Mouse (Mus musculus) CH12.LX (cell line): ENCODE measurements around the gene Pvr. TPM values are rescaled to one million over a fixed set of nuclear protein-coding genes. Genes with fewer than 3 reads are reported as not detected.

Source experiments
- DNase-seq: peaks from one replicate; pipeline ENCODE4 v3.0.0-alpha.2; 2013; ENCODE audit errors: extremely low read depth
- H3K27ac ChIP-seq: 2 replicates; pipeline ENCODE4 v1.5.1; 2012; ENCODE audit warnings: low read depth, mild to moderate bottlenecking, control low read depth, moderate library complexity; ENCODE audit not compliant: insufficient read depth
- H3K27me3 ChIP-seq: replicated peaks from 2 replicates; pipeline ENCODE3; 2012; ENCODE audit warnings: inconsistent platforms
- H3K36me3 ChIP-seq, 2 experiments: replicated peaks in 1 of 2; 2 replicates each; pipeline versions ENCODE3 to v1.6.1; 2012; ENCODE audit warnings: inconsistent platforms in 1 of 2, low read length in 1 of 2, mild to moderate bottlenecking in 1 of 2, mixed read lengths in 1 of 2, moderate library complexity in 1 of 2; ENCODE audit not compliant: control insufficient read depth in 1 of 2, insufficient read depth in 1 of 2
- H3K4me1 ChIP-seq, 2 experiments: 2 replicates each; pipeline ENCODE4 v1.6.1; 2012; ENCODE audit warnings: inconsistent platforms in 1 of 2, moderate library complexity in 1 of 2; ENCODE audit not compliant: insufficient read depth in 2 of 2, control insufficient read depth in 1 of 2
- H3K4me2 ChIP-seq: 2 replicates; pipeline ENCODE4 v1.6.1; 2012; ENCODE audit warnings: low read depth, mild to moderate bottlenecking, control low read depth; ENCODE audit not compliant: poor library complexity, insufficient read depth, severe bottlenecking
- H3K4me3 ChIP-seq, 3 experiments: fragments of 150-350 bp in 1 of 3; sonication (generic) in 1 of 3; replicated peaks in 1 of 3; 2 replicates each; pipeline versions ENCODE3 to v1.5.1; 2011 to 2012; ENCODE audit warnings: low read depth in 2 of 3, low read length in 2 of 3, mild to moderate bottlenecking in 2 of 3, moderate library complexity in 2 of 3, control low read depth in 1 of 3, improper control_type of control experiment in 1 of 3, inconsistent platforms in 1 of 3, mixed read lengths in 1 of 3; ENCODE audit not compliant: poor library complexity in 1 of 3
- H3K79me2 ChIP-seq: replicated peaks from 2 replicates; pipeline ENCODE4 v1.6.1; 2012; ENCODE audit warnings: mild to moderate bottlenecking, moderate library complexity; ENCODE audit not compliant: control insufficient read depth, poor library complexity, insufficient read depth, severe bottlenecking; ENCODE audit errors: extremely low read depth
- H3K9ac ChIP-seq: 2 replicates; pipeline ENCODE4 v1.6.1; 2012; ENCODE audit warnings: low read depth, mild to moderate bottlenecking, control low read depth, moderate library complexity; ENCODE audit not compliant: insufficient read depth
- H3K9me3 ChIP-seq: replicated peaks from 2 replicates; pipeline ENCODE3; 2012; ENCODE audit warnings: low read length, inconsistent platforms, mixed read lengths
- BHLHE40 ChIP-seq: IDR thresholded peaks from 2 replicates; pipeline ENCODE4 v1.6.1; 2011; ENCODE audit warnings: mild to moderate bottlenecking, low read depth, low read length, improper control_type of control experiment
- CHD2 ChIP-seq: IDR thresholded peaks from 2 replicates; pipeline ENCODE4 v1.6.1; 2011; ENCODE audit warnings: low read length, improper control_type of control experiment
- CTCF ChIP-seq, 2 experiments: IDR thresholded peaks in 1 of 2; conservative IDR thresholded peaks in 1 of 2; 2 replicates each; pipeline ENCODE4 v1.5.1; 2011 to 2012; ENCODE audit warnings: low read depth in 2 of 2, low read length in 2 of 2, improper control_type of control experiment in 1 of 2, inconsistent platforms in 1 of 2, mild to moderate bottlenecking in 1 of 2, moderate library complexity in 1 of 2
- ELF1 ChIP-seq: IDR thresholded peaks from 2 replicates; pipeline ENCODE4 v1.6.1; 2014; ENCODE audit warnings: low read depth, mild to moderate bottlenecking, inconsistent platforms, low read length, improper control_type of control experiment
- EP300 ChIP-seq: IDR thresholded peaks from 2 replicates; pipeline ENCODE4 v1.6.1; 2011; ENCODE audit warnings: low read length, improper control_type of control experiment
- ETS1 ChIP-seq: conservative IDR thresholded peaks from 2 replicates; pipeline ENCODE4 v1.6.1; 2012; ENCODE audit warnings: low read depth, mild to moderate bottlenecking, inconsistent platforms, low read length, improper control_type of control experiment, moderate library complexity
- HCFC1 ChIP-seq: IDR thresholded peaks from 2 replicates; pipeline ENCODE4 v1.6.1; 2012; ENCODE audit warnings: low read depth, mild to moderate bottlenecking, inconsistent platforms, low read length, improper control_type of control experiment
- IRF4 ChIP-seq: IDR thresholded peaks from 2 replicates; pipeline ENCODE4 v1.6.1; 2014; ENCODE audit warnings: low read depth, mild to moderate bottlenecking, inconsistent platforms, low read length, improper control_type of control experiment
- JUN ChIP-seq: IDR thresholded peaks from 2 replicates; pipeline ENCODE4 v1.6.1; 2011; ENCODE audit warnings: low read depth, mild to moderate bottlenecking, low read length, improper control_type of control experiment, moderate library complexity; ENCODE audit not compliant: insufficient read depth
- JUND ChIP-seq: conservative IDR thresholded peaks from 2 replicates; pipeline ENCODE4 v1.6.1; 2011; ENCODE audit warnings: low read depth, low read length, improper control_type of control experiment
- KAT2A ChIP-seq: IDR thresholded peaks from 2 replicates; pipeline ENCODE4 v1.6.1; 2012; ENCODE audit warnings: low read length, improper control_type of control experiment, inconsistent platforms; ENCODE audit not compliant: insufficient replicate concordance
- MAX ChIP-seq: IDR thresholded peaks from 2 replicates; pipeline ENCODE4 v1.6.1; 2011; ENCODE audit warnings: low read length, improper control_type of control experiment
- MAZ ChIP-seq: IDR thresholded peaks from 2 replicates; pipeline ENCODE4 v1.6.1; 2012; ENCODE audit warnings: low read depth, mild to moderate bottlenecking, inconsistent platforms, low read length, improper control_type of control experiment, moderate library complexity
- MEF2A ChIP-seq: IDR thresholded peaks from 2 replicates; pipeline ENCODE4 v1.6.1; 2014; ENCODE audit warnings: low read depth, mild to moderate bottlenecking, inconsistent platforms, low read length, improper control_type of control experiment, borderline replicate concordance
- MXI1 ChIP-seq: IDR thresholded peaks from 2 replicates; pipeline ENCODE4 v1.6.1; 2011; ENCODE audit warnings: mild to moderate bottlenecking, low read depth, low read length, improper control_type of control experiment
- MYC ChIP-seq: IDR thresholded peaks from 2 replicates; pipeline ENCODE4 v1.6.1; 2011; ENCODE audit warnings: low read depth, mild to moderate bottlenecking, improper control_type of control experiment, low read length
- NELFE ChIP-seq: IDR thresholded peaks from 2 replicates; pipeline ENCODE4 v1.6.1; 2011; ENCODE audit warnings: low read depth, low read length, improper control_type of control experiment
- NRF1 ChIP-seq: IDR thresholded peaks from 2 replicates; pipeline ENCODE4 v1.6.1; 2014; ENCODE audit warnings: low read depth, mild to moderate bottlenecking, inconsistent platforms, low read length, improper control_type of control experiment, moderate library complexity
- POLR2A ChIP-seq: IDR thresholded peaks from 2 replicates; pipeline ENCODE4 v1.6.1; 2011; ENCODE audit warnings: low read depth, mild to moderate bottlenecking, improper control_type of control experiment, low read length
- POLR2AphosphoS2 ChIP-seq: IDR thresholded peaks from 2 replicates; pipeline ENCODE4 v1.6.1; 2011; ENCODE audit warnings: low read depth, low read length, improper control_type of control experiment
- SMC3 ChIP-seq: IDR thresholded peaks from 2 replicates; pipeline ENCODE4 v1.6.1; 2011; ENCODE audit warnings: low read depth, low read length, improper control_type of control experiment
- TBP ChIP-seq: conservative IDR thresholded peaks from 2 replicates; pipeline ENCODE4 v1.6.1; 2011; ENCODE audit warnings: low read depth, low read length, improper control_type of control experiment
- TCF12 ChIP-seq: IDR thresholded peaks from 2 replicates; pipeline ENCODE4 v1.6.1; 2014; ENCODE audit warnings: low read depth, mild to moderate bottlenecking, inconsistent platforms, low read length, improper control_type of control experiment
- UBTF ChIP-seq: IDR thresholded peaks from 2 replicates; pipeline ENCODE4 v1.6.1; 2012; ENCODE audit warnings: low read depth, mild to moderate bottlenecking, inconsistent platforms, low read length, improper control_type of control experiment, moderate library complexity
- USF1 ChIP-seq: IDR thresholded peaks from 2 replicates; pipeline ENCODE4 v1.6.1; 2014; ENCODE audit warnings: low read depth, mild to moderate bottlenecking, inconsistent platforms, low read length, improper control_type of control experiment
- USF2 ChIP-seq: conservative IDR thresholded peaks from 2 replicates; pipeline ENCODE4 v1.6.1; 2011; ENCODE audit warnings: low read depth, low read length, improper control_type of control experiment
- ZC3H11A ChIP-seq: IDR thresholded peaks from 2 replicates; pipeline ENCODE4 v1.6.1; 2012; ENCODE audit warnings: low read depth, mild to moderate bottlenecking, inconsistent platforms, low read length, improper control_type of control experiment
- ZMIZ1 ChIP-seq: IDR thresholded peaks from 2 replicates; pipeline ENCODE4 v1.6.1; 2012; ENCODE audit warnings: low read depth, mild to moderate bottlenecking, inconsistent platforms, low read length, improper control_type of control experiment
- dilution Hi-C: fragments of 300-500 bp; cut with MboI; formaldehyde crosslinking; loops from 2 replicates; pipeline ENCODE4 v1.14.3; 2020; ENCODE audit warnings: low sequenced_read_pairs; ENCODE audit not compliant: extremely low pct_unique_long_range_greater_than_20kb, extremely low pct_ligation_motif_present
- in situ Hi-C: fragments of 300-500 bp; cut with MboI; formaldehyde crosslinking; loops from 3 replicates; pipeline ENCODE4 v1.14.3; 2019; ENCODE audit warnings: low sequenced_read_pairs, low pct_ligation_motif_present, low pct_unique_long_range_greater_than_20kb, mixed read lengths
- polyA plus RNA-seq: library from polyadenylated mRNA; unstranded; fragments of >175 nt; gene quantifications from 2 replicates; pipeline ENCODE4 v1.2.1, GENCODE M21; 2012; ENCODE audit warnings: low read depth; ENCODE audit not compliant: insufficient read length
- total RNA-seq, 2 experiments: library from RNA; depleted of rRNA; stranded (reverse); fragments of 300-350 nt in 1 of 2; fragments of >200 nt in 1 of 2; gene quantifications; 2 replicates each; pipeline ENCODE4 v1.2.3; 2012 to 2014

Gene Pvr
- total and polyA plus RNA-seq, 3 experiments, result 12.7 to 15.0 (median 13.2) TPM

DNA sequence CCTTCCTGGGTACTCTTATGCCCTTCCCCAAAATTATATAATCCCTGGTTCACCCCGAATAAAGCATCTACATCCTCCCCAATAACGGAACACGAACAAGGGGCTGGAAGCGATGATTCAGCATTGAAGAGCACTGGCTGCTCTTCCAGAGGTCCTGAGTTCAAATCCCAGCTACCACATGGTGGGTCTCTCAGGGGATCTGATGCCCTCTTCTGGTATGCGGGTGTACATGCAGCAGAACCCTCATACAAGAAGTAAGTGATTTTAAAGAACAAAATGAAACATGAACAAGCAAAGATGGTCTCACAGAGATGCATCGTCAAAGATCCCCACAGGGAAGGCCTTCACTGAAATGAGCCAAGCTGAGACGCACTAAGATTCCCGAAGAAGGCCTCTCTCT is 40.2 kb downstream of the Pvr start:
- Histone ChIP-seq H3K9me3 (no peaks in the 10 kb centered on the region), H3K27me3 (no peaks in the 10 kb centered on the region), H3K4me3 (no peak overlapping the region), H3K36me3 (no peaks in the 10 kb centered on the region), H3K4me1 (peaks cover 11 to 38% of the 10 kb centered on the region in 2 experiments; a peak in 3 of 4 replicates), H3K27ac (no peak overlapping the region), H3K4me2 (no peak overlapping the region), H3K79me2 (no peaks in the 10 kb centered on the region), H3K9ac (no peak overlapping the region)
- in situ Hi-C loops, result no loop called here
- dilution Hi-C loops, result no loop called here
- DNase-seq, result no peak
- TF ChIP-seq CTCF (conservative IDR thresholded peaks at IDR 0.05 in 1 of 2, IDR thresholded peaks at IDR 0.05 in 1 of 2; ENCODE audit: low read depth in 2 of 2, low read length in 2 of 2) (peak in 1 of 2 experiments; percentile 46; a peak in 1 of 4 replicates), ZC3H11A (no peak), JUND (no peak)

DNA sequence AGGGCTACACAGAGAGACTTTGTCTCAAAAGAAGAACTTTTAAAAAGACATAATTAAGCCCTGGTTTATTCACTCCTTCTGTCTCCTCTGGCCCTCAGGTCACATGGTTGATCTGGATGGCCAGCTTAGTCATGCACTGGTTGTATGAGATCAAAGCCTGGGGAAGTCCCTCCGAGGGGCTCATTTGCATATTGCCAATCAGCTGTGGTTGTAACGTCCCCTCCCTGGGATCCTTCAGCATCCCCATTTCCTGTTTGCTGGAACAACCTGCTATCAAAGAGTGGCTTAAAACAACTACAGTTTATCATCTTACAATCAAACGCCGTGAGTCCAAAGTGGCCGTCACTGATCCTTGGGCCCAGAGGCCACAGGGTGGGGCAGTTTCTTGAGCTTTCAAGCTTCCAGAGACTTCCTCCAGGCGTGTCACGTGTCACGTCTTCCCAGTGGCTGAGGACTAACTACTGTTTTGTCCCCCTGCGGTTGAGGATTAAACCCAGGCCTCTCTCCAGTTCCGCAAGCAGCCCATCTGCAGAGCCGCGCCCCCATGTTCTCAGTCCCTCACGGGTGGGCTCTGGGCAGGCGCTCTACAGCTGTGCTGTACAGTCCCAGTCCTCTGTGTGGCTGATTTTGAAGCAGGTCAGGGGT is 44.1 kb downstream of the Pvr start:
- peak overlapping the region; percentile 67 for H3K9ac ChIP-seq
- dilution Hi-C loops, result no loop called here
- DNase-seq, result peak; percentile 93
- H3K4me3 ChIP-seq, result peak overlapping the region in 1 of 3 experiments; percentile 12
- H3K4me2 ChIP-seq, result peak overlapping the region; percentile 86; the same call in 1 of the 2 replicates
- no peak for TF ChIP-seq UBTF
- TF ChIP-seq ZMIZ1, result peak; percentile 98; the same call in 1 of the 2 replicates
- peak; percentile 15 for TF ChIP-seq MXI1
- TF ChIP-seq SMC3, result peak; percentile 20; the same call in 1 of the 2 replicates
- TF ChIP-seq HCFC1, result no peak; the same call in 1 of the 2 replicates
- TF ChIP-seq MAX, result peak; percentile 45
- peak; percentile 87 for TF ChIP-seq ETS1
- TF ChIP-seq POLR2AphosphoS2, result no peak
- 0 out of 2 replicates have a peak, but pooled peaks have one; percentile 13 for TF ChIP-seq MAZ
- TF ChIP-seq TCF12, result no peak
- TF ChIP-seq KAT2A, result 0 out of 2 replicates have a peak, but pooled peaks have one; percentile 19
- TF ChIP-seq IRF4, result peak; percentile 47; the same call in 1 of the 2 replicates
- TF ChIP-seq MEF2A, result peak; percentile 28; the same call in 1 of the 2 replicates
- no peak for TF ChIP-seq NRF1
- TF ChIP-seq MYC, result peak; percentile 14
- peak; percentile 12; the same call in 1 of the 2 replicates for TF ChIP-seq JUND
- peak; percentile 17; the same call in 1 of the 2 replicates for TF ChIP-seq JUN
- peak; percentile 22 for TF ChIP-seq NELFE
- TF ChIP-seq TBP, result peak; percentile 87
- peak; percentile 30; the same call in 1 of the 2 replicates for TF ChIP-seq CHD2
- peak; percentile 64 for TF ChIP-seq ELF1
- TF ChIP-seq USF2, result peak; percentile 55
- TF ChIP-seq CTCF (conservative IDR thresholded peaks at IDR 0.05 in 1 of 2, IDR thresholded peaks at IDR 0.05 in 1 of 2; ENCODE audit: low read depth in 2 of 2, low read length in 2 of 2), result peak in 1 of 2 experiments; percentile 32; a peak in 2 of 4 replicates
- peak; percentile 57; the same call in 1 of the 2 replicates for TF ChIP-seq USF1
- TF ChIP-seq BHLHE40, result peak; percentile 90
- peak; percentile 64; the same call in 1 of the 2 replicates for TF ChIP-seq POLR2A
- no peak for TF ChIP-seq ZC3H11A
- peak; percentile 68 for TF ChIP-seq EP300
- no peaks in the 10 kb centered on the region for H3K27me3 ChIP-seq
- in situ Hi-C loops, result loop anchor here (5.0 to 10.0 kb wide), 2 partner anchors 50 to 372 kb away; partner anchors contain the start of genes Bloc1s3 and Trappc6a
- H3K79me2 ChIP-seq, result no peaks in the 10 kb centered on the region
- H3K4me1 ChIP-seq, result peaks cover 11 to 37% of the 10 kb centered on the region in 2 experiments
- peak overlapping the region; percentile 66 for H3K27ac ChIP-seq
- H3K9me3 ChIP-seq, result no peaks in the 10 kb centered on the region
- no peaks in the 10 kb centered on the region for H3K36me3 ChIP-seq
